Mouse (Mus musculus) G1E (cell line): ENCODE results near the gene Dennd2a. TPM values are rescaled to one million over a fixed set of nuclear protein-coding genes. Genes with fewer than 3 reads are reported as not detected.

Experiments used
- ATAC-seq: 2 replicates; pipeline ENCODE4 v1.8.0; 2016; ENCODE audit warnings: mild to moderate bottlenecking; ENCODE audit not compliant: insufficient number of reproducible peaks, poor library complexity, low FRiP score, severe bottlenecking; ENCODE audit errors: extremely low read depth
- DNase-seq: peaks from one replicate; pipeline ENCODE4 v3.0.0; 2012; ENCODE audit warnings: low spot score
- H3K27me3 ChIP-seq: 2 replicates; pipeline ENCODE4 v1.6.1; 2012; ENCODE audit warnings: mild to moderate bottlenecking, low read length, inconsistent platforms; ENCODE audit not compliant: insufficient read depth
- H3K36me3 ChIP-seq: replicated peaks from 2 replicates; pipeline ENCODE3; 2012; ENCODE audit warnings: mild to moderate bottlenecking, inconsistent platforms
- H3K4me1 ChIP-seq: 2 replicates; pipeline ENCODE4 v1.6.1; 2012; ENCODE audit warnings: low read depth, low read length, inconsistent platforms, mixed read lengths; ENCODE audit not compliant: insufficient read depth
- H3K4me3 ChIP-seq: 2 replicates; pipeline ENCODE4 v1.5.1; 2012; ENCODE audit warnings: low read depth, mild to moderate bottlenecking, inconsistent platforms, low read length, moderate library complexity, mixed read lengths
- H3K9me3 ChIP-seq: replicated peaks from 2 replicates; pipeline ENCODE4 v1.6.1; 2012; ENCODE audit warnings: inconsistent platforms
- CTCF ChIP-seq: IDR thresholded peaks from 2 replicates; pipeline ENCODE4 v1.5.1; 2012; ENCODE audit warnings: low read depth, low read length, inconsistent platforms, mixed read lengths
- GATA1 ChIP-seq: IDR thresholded peaks from 2 replicates; pipeline ENCODE4 v1.6.1; 2012; ENCODE audit warnings: borderline replicate concordance, low read length, inconsistent platforms, mixed read lengths
- GATA2 ChIP-seq: IDR thresholded peaks from 2 replicates; pipeline ENCODE4 v1.6.1; 2012; ENCODE audit warnings: low read depth, low read length, inconsistent platforms, borderline replicate concordance
- POLR2AphosphoS5 ChIP-seq: IDR thresholded peaks from 2 replicates; pipeline ENCODE4 v1.6.1; 2012; ENCODE audit warnings: low read depth, low read length, inconsistent platforms; ENCODE audit not compliant: insufficient replicate concordance
- TAL1 ChIP-seq: conservative IDR thresholded peaks from 2 replicates; pipeline ENCODE4 v1.6.1; 2012; ENCODE audit warnings: low read depth, low read length, inconsistent platforms, mixed read lengths
- polyA plus RNA-seq: library from polyadenylated mRNA; stranded (reverse); fragments of >175 nt; gene quantifications from 2 replicates; pipeline ENCODE4 v1.2.3, GENCODE M21; 2012
- total RNA-seq, 2 experiments: library from RNA; stranded (forward) in 1 of 2; stranded (reverse) in 1 of 2; fragments of 200-1000 nt in 1 of 2; fragments of >200 nt in 1 of 2; fragmentation: Nextera tagmentation in 1 of 2; gene quantifications; 2 replicates each; pipeline ENCODE4 v1.2.3; 2014 to 2017

Dennd2a gene
- total and polyA plus RNA-seq, 3 experiments, result 0.38 TPM; not detected in 2

GRCm38 (mm10) chr6:39579552-39579951, 21.9 kb upstream of the Dennd2a start:
- peaks cover 79% of the 10 kb centered on the region for H3K36me3 ChIP-seq
- TF ChIP-seq GATA2, result no peak
- H3K9me3 ChIP-seq, result no peaks in the 10 kb centered on the region
- H3K27me3 ChIP-seq, result no peaks in the 10 kb centered on the region
- no peak overlapping the region for H3K4me3 ChIP-seq
- no peak for ATAC-seq
- no peak for DNase-seq
- H3K4me1 ChIP-seq, result peaks cover 14% of the 10 kb centered on the region

DNA sequence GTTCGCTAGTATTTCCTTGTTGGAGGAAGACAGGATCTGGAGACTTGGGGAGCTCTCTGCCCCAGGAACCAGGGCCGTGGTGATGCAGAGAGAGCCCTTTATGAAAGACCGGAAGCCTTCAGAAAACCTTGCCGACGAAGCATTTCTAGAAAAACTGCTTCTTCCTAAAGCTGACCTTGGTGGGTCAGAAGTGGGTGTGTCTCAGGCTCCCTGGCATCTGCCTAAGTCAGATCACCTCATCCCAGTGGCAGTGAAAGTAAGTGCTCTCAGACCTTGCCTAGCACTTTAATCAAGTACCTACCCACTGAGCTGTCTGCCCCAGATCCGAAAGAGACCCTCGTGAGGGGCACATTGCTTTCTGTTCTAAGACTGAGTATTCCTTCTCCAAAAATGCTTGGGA, 17.3 kb upstream of the Dennd2a start:
- no peak for TF ChIP-seq GATA2
- TF ChIP-seq POLR2AphosphoS5, result no peak
- no peak for TF ChIP-seq TAL1
- TF ChIP-seq GATA1, result no peak
- TF ChIP-seq CTCF, result no peak
- Histone ChIP-seq H3K27me3 (peaks cover 10% of the 10 kb centered on the region; the same call in 1 of the 2 replicates), H3K9me3 (no peaks in the 10 kb centered on the region), H3K4me3 (peak overlapping the region; percentile 83; the same call in 1 of the 2 replicates), H3K4me1 (peaks cover 22% of the 10 kb centered on the region), H3K36me3 (peaks cover 37% of the 10 kb centered on the region)
- DNase-seq, result no peak
- no peak for ATAC-seq

GRCm38 (mm10) chr6:39574555-39574869, 16.8 kb upstream of the Dennd2a start:
- peak; percentile 15 for DNase-seq
- TF ChIP-seq POLR2AphosphoS5 (no peak), GATA1 (no peak), GATA2 (no peak), CTCF (no peak), TAL1 (no peak)
- peaks cover 32% of the 10 kb centered on the region for H3K36me3 ChIP-seq
- H3K9me3 ChIP-seq, result no peaks in the 10 kb centered on the region
- ATAC-seq, result no peak
- H3K27me3 ChIP-seq, result peaks cover 10% of the 10 kb centered on the region
- H3K4me3 ChIP-seq, result peak overlapping the region; percentile 83
- H3K4me1 ChIP-seq, result peaks cover 22% of the 10 kb centered on the region

- ATAC-seq (peak; percentile 95), DNase-seq (peak; percentile 88)
- TF ChIP-seq GATA2, result no peak
- Histone ChIP-seq H3K9me3 (no peaks in the 10 kb centered on the region), H3K4me3 (peak within 1 kb of the TSS; percentile 83), H3K27me3 (peaks cover 15% of the 10 kb centered on the region), H3K36me3 (peaks cover 27% of the 10 kb centered on the region), H3K4me1 (peaks cover 22% of the 10 kb centered on the region)
Observed at GRCm38 (mm10) chr6:39573791-39574554, 16.3 kb upstream of the Dennd2a start, which contains the start of gene Adck2. Gene Adck2, plus strand, starts transcription at chr6:39573873.

- TF ChIP-seq TAL1 (no peak), CTCF (no peak), GATA2 (no peak), GATA1 (no peak), POLR2AphosphoS5 (no peak)
- peaks cover 34% of the 10 kb centered on the region for H3K27me3 ChIP-seq
- ATAC-seq, result no peak
Observed at GRCm38 (mm10) chr6:39570426-39570825, 12.8 kb upstream of the Dennd2a start.

DNA sequence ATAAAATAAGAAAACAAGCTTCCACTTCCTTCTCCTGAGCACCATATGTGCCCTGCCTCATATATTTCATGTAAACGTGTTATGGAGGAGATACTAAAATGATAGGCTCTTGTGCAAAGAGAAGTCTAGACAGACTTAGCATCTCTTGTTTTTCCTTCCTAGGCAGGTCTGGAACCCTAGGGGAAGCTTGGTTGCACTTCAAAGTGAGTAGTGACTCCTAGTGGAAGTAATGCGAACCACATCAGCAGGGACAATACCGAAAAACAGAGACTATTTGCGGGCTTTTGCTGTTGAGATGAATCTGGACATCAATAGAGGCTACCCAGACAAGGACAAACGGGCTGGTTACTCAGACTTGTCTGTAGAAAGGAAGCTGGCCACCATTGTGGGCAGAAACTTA, 9.9 kb upstream of the Dennd2a start:
- peaks cover 36% of the 10 kb centered on the region for H3K27me3 ChIP-seq
- no peaks in the 10 kb centered on the region for H3K9me3 ChIP-seq
- no peak for TF ChIP-seq GATA1
- TF ChIP-seq GATA2, result no peak
- no peak for TF ChIP-seq TAL1
- TF ChIP-seq POLR2AphosphoS5, result no peak
- peak; percentile 30; the same call in 1 of the 2 replicates for TF ChIP-seq CTCF
- no peak for ATAC-seq
- peaks cover 4% of the 10 kb centered on the region for H3K4me1 ChIP-seq
- H3K4me3 ChIP-seq, result no peak overlapping the region
- H3K36me3 ChIP-seq, result no peaks in the 10 kb centered on the region
- DNase-seq, result peak; percentile 29

More at GRCm38 (mm10) chr6:39570426-39570825, 12.8 kb upstream of the Dennd2a start:
- Histone ChIP-seq H3K9me3 (no peaks in the 10 kb centered on the region), H3K4me1 (peaks cover 22% of the 10 kb centered on the region), H3K4me3 (no peak overlapping the region), H3K36me3 (peaks cover 2% of the 10 kb centered on the region)
- no peak for DNase-seq
